Mouse (Mus musculus): ENCODE results near the gene Olfr376.
A peak's percentile ranks its signal among the peaks of the same experiment; 100 is the strongest.

Gene Olfr376

DNA sequence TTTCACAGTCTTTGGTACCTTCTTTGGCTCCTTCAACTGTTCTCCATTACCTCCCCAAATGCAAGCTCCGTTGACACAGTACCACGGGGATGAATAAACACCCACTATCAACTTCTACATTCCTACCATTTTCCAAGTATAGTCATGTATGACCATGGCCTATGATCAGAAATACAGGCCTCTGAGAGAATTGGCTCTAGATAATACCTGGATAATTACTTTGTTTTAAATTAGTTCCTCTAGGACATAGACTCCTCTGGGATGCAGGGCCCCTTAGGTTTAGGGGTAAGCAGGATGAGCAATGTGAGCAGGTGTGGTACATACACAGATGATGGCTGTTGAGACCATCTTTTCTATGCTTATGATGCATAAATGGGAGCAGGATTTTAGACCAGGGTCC, at the start of gene Olfr376:
TSS of gene Olfr376 (plus strand) at position 301 of the 400 bp plus-strand sequence.
- no peak for DNase-seq (ENCODE audit: low read depth)

DNA sequence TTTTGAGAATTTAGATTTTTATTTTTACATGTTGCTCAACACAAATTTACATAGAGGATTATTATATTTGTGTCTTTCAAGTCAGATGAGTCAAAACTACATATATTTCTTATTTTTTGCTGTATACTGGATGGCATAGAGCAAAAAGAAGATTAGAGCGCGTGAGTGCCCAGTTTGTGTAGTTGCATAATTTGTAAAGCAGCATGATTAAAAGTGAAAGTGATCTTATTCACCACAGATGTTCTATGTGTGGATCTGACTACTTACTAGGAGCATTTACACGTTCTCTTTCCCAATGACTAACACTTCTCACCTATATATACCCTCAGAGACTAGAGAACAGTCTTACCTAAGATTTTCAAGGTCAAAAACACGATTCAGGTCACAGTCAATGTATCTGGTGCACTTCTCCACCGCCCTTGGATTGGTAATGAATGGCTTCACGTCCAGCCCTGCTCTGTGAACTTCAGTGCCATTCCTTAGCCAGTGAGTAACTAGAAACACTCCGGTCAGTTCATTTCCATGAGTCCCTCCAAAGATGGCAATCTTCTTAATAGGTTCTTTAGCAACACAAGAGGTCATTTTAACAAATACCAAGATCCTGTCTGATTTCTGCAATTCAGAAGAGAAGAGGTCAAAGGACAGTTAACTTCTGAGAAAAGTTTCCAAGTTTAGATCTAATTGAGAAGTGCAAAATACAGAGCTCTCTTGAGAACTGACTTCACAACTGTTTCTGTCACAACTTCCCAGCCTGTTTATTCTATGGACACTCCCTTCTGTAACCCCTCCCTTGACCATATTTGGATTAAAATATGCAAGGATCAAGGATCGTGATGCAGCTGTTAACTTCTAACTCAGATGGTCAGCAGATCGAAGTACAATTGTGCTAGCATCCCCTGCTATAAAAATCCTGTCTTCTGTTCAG, 46.9 kb upstream of the Olfr376 start:
- no peak for DNase-seq (ENCODE audit: low read depth)

DNA sequence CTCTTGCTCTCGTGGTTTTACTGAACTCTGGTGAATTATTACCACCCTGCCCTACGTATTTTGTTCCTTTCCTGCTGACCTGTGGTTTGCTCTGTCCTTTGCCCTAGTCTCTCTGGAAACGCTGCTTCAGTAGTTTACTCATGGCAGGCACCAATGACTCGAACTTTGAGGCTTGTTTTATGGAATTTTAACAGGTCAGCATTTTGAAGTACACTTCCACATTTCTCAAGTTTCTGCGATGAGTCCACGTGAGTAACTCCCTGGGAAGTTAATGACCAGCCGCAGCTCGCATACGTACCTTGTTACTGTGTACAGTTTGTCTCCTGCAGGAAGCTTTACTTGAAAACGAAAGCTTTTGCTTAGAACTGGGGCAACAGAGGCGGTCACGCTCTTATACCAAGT, 44.6 kb upstream of the Olfr376 start:
- DNase-seq (ENCODE audit: low read depth), result peak; percentile 4

DNA sequence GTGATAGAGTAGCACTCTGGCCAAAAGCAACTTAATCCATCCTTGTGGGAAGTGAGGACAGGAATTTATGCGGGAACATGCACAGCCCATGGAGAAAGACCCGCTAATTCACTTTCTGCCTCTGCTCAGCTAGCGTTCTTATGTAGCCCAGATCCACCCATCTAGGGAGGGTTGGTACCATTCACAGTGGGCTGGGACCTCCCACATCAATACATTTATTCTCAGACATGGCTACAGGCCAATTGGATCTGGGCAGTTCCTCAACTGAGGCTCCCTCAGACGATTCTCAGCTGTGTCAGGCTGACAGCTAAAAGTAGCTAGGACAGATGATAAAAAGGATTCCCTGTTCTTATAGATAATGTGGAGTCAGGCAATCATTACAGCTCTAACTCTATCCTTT, 43.7 kb upstream of the Olfr376 start:
- DNase-seq (ENCODE audit: low read depth), result no peak

DNA sequence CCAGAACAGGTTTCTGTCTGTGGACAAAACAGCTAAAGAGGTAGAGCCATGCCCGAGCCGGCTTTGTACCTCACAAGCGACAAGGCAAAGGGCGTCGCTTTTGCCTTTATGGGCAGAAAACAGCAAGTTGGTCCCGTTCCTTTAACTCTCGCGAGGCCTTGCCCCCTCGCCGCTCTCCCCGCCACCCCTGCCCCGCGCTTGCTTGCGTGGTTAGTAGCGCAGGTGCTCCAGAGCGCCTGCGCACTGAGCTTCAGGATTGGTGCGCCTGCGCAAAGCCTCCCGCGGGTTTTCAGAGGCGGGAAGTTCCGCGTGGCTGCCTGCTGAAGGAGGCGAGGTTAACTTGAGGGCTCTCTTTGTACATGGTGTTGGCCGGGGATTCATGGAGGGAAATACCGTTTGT, 41.6 kb upstream of the Olfr376 start, which contains the start of the genes Aspa, Gm49340 and Spata22:
TSS of gene Aspa (minus strand) at position 155 of the 400 bp plus-strand sequence.
TSS of gene Gm49340 (plus strand) at position 300 of the 400 bp plus-strand sequence.
TSS of gene Spata22 (plus strand) at position 300 of the 400 bp plus-strand sequence.
- DNase-seq (ENCODE audit: low read depth), result no peak

DNA sequence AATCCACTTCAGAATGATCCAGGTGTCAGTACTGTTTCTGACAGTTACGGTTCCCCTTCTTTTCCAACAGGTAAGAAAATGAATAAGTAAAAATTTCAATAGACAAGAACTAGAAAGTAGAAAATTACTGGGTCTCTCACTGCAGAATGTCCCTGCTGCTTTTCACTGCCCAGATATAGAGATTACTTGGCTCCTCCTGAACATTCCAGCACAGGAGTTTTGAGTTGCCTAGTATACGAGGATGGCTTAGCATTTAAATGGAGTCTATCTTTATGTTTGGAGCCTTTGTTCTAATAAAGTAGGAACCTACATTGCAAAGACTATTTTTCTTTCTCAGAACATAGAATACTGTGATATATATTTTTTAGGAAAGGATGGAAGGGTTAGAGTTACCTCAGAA, 37.7 kb upstream of the Olfr376 start:
- DNase-seq (ENCODE audit: low read depth), result no peak

DNA sequence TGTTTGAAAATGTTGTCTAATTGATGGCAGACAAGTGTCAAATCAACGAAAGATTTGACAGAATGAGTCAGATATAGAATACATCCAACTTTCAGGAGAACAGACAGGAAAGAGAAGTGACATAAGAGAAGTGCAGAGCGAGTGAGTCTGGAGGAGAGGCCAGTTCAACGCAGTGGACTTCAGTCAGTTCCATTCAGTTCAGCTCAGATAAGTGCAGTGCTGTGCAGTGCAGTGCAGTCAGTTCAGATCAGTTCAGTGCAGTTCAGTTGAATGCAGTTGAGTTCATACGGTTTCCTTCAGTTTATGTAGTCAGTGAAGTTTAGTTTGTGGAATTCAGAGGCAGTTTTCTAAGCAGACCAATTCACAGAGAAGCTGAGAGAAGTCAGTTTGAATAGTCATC, 34.1 kb upstream of the Olfr376 start:
- no peak for DNase-seq (ENCODE audit: low read depth)

DNA sequence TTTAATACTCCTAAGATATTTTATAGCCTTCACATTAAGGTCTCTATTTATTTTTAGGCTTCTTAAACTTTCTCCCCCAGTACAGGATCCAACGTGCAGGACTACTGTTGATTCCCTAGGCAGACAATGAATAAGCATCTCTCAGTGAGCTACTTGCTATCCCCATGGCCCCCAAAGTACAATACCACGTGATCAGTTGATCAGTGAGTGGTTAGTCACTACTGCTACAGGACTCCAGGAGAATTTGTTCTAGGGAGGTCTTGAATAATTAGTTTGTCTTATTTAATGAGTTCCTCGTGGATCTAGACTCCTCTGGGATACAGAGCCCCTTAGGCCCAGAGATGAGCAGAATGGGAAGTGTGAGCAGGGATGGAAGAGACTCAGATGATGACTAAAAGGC, 20.6 kb upstream of the Olfr376 start, which contains the start of gene Olfr20:
TSS of gene Olfr20 (plus strand) at position 301 of the 400 bp plus-strand sequence.
- DNase-seq (ENCODE audit: low read depth), result no peak

DNA sequence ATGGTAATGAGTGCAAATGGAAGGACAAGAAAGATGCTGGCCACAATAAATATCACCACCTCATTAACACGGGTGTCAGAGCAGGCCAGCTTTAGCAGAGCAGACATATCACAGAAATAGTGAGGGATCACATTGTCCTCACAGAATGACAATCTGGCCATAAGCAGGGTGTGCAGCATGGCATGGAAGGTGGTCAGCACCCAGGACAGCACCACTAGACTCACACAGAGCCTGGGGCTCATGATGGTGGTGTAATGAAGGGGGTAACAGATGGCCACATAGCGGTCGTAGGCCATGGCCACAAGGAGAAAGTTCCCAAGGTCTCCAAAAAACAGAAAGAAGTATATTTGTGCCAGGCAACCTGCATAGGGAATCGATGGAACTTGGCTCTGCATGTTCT, 24.3 kb downstream of the Olfr376 start:
- DNase-seq (ENCODE audit: low read depth), result no peak

DNA sequence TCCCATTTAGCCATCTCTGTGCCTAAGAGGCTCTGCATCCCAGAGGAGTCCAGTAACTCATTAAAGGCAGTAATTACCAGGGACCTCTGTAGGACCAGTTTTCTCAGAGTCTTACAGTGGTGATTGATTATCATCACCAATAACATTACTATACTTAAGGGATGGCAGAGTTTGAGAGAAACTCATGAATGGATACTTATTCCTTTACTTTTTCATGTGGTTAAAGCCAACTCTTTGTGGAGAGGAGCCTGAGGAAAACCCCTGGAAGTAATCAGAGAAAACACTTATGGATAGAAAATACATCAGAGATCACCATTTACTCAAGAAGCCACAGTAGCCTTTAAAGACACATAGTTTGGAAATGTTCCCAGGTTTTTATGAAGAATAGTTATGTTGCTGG, 28.5 kb downstream of the Olfr376 start, which contains the start of gene Olfr1:
TSS of gene Olfr1 (minus strand) at position 101 of the 400 bp plus-strand sequence.
- no peak for DNase-seq (ENCODE audit: low read depth)
